Mouse (Mus musculus): ENCODE results near the gene Il25. TPM values are rescaled to one million over a fixed set of nuclear protein-coding genes. Genes with fewer than 3 reads are reported as not detected.

Il25 gene
- polyA plus RNA-seq, 1 experiment: not detected

GRCm38 (mm10) chr14:54913343-54913742 lies 19.2 kb upstream of the Il25 start:
- TF ChIP-seq CTCF (conservative IDR thresholded peaks at IDR 0.05; ENCODE audit: insufficient read depth, insufficient read length, low read depth, low read length) (no peak), POLR2A (IDR thresholded peaks at IDR 0.05; ENCODE audit: low read depth, low read length) (no peak)
- H3K4me3 ChIP-seq (ENCODE audit: insufficient read depth, low read depth, low read length): peak overlapping the region; percentile 93
- no peak overlapping the region for H3K27ac ChIP-seq (ENCODE audit: insufficient read depth, low read depth, low read length)
- WGBS: 28% methylated on average over 10 of the region's 10 CpGs
- 0 out of 2 replicates have a peak, but pooled peaks cover 3% of the 10 kb centered on the region for H3K4me1 ChIP-seq (ENCODE audit: control insufficient read depth, insufficient read depth, low read length)
- no peak for DNase-seq
- no peaks in the 10 kb centered on the region for H3K27me3 ChIP-seq (replicated peaks; ENCODE audit: control insufficient read depth, insufficient read depth, low read length)
- no peaks in the 10 kb centered on the region for H3K36me3 ChIP-seq (ENCODE audit: control insufficient read depth, insufficient read depth, low read length)

GRCm38 (mm10) chr14:54920076-54920685 lies 12.3 kb upstream of the Il25 start:
- H3K4me3 ChIP-seq (ENCODE audit: insufficient read depth, low read depth, low read length): no peak overlapping the region
- no peak overlapping the region for H3K27ac ChIP-seq (ENCODE audit: insufficient read depth, low read depth, low read length)

GRCm38 (mm10) chr14:54924641-54925348 lies 7.7 kb upstream of the Il25 start:
- Histone ChIP-seq H3K27ac (ENCODE audit: insufficient read depth, low read depth, low read length) (no peak overlapping the region), H3K4me3 (ENCODE audit: insufficient read depth, low read depth, low read length) (no peak overlapping the region), H3K4me1 (ENCODE audit: control insufficient read depth, insufficient read depth, low read length) (no peaks in the 10 kb centered on the region), H3K27me3 (replicated peaks; ENCODE audit: control insufficient read depth, insufficient read depth, low read length) (0 out of 2 replicates have a peak, but pooled peaks cover 1% of the 10 kb centered on the region), H3K36me3 (ENCODE audit: control insufficient read depth, insufficient read depth, low read length) (no peaks in the 10 kb centered on the region)
- TF ChIP-seq CTCF (conservative IDR thresholded peaks at IDR 0.05; ENCODE audit: insufficient read depth, insufficient read length, low read depth, low read length): no peak
- no peak for TF ChIP-seq POLR2A (IDR thresholded peaks at IDR 0.05; ENCODE audit: low read depth, low read length)
- peak; percentile 13 for DNase-seq
- whole genome bisulfite sequencing: 80% methylated on average over 7 of the region's 7 CpGs

More at GRCm38 (mm10) chr14:54920076-54920685, 12.3 kb upstream of the Il25 start:
- no peaks in the 10 kb centered on the region for H3K27me3 ChIP-seq (replicated peaks; ENCODE audit: control insufficient read depth, insufficient read depth, low read length)
- 70% methylated on average over 16 of the region's 16 CpGs for WGBS
- TF ChIP-seq CTCF (conservative IDR thresholded peaks at IDR 0.05; ENCODE audit: insufficient read depth, insufficient read length, low read depth, low read length) (no peak), POLR2A (IDR thresholded peaks at IDR 0.05; ENCODE audit: low read depth, low read length) (no peak)
- H3K36me3 ChIP-seq (ENCODE audit: control insufficient read depth, insufficient read depth, low read length): no peaks in the 10 kb centered on the region
- no peak for DNase-seq
- H3K4me1 ChIP-seq (ENCODE audit: control insufficient read depth, insufficient read depth, low read length): no peaks in the 10 kb centered on the region

- peak within 1 kb of the TSS; percentile 41 for H3K4me3 ChIP-seq (ENCODE audit: insufficient read depth, low read depth, low read length)
- no peak within 1 kb of the TSS for H3K27ac ChIP-seq (ENCODE audit: insufficient read depth, low read depth, low read length)
- TF ChIP-seq CTCF (conservative IDR thresholded peaks at IDR 0.05; ENCODE audit: insufficient read depth, insufficient read length, low read depth, low read length): no peak
- no peak for TF ChIP-seq POLR2A (IDR thresholded peaks at IDR 0.05; ENCODE audit: low read depth, low read length)
- H3K27me3 ChIP-seq (replicated peaks; ENCODE audit: control insufficient read depth, insufficient read depth, low read length): 0 out of 2 replicates have a peak, but pooled peaks cover 1% of the 10 kb centered on the region
- H3K36me3 ChIP-seq (ENCODE audit: control insufficient read depth, insufficient read depth, low read length): no peaks in the 10 kb centered on the region
- 12% methylated on average over 57 of the region's 57 CpGs for WGBS
- peak; percentile 61 for DNase-seq
- H3K4me1 ChIP-seq (ENCODE audit: control insufficient read depth, insufficient read depth, low read length): no peaks in the 10 kb centered on the region
Observed at GRCm38 (mm10) chr14:54925349-54926342, 6.8 kb upstream of the Il25 start, which contains the start of gene Efs. Gene Efs (minus strand): TSS chr14:54926126.

GRCm38 (mm10) chr14:54926401-54927158 lies 5.9 kb upstream of the Il25 start:
- Histone ChIP-seq H3K36me3 (ENCODE audit: control insufficient read depth, insufficient read depth, low read length) (no peaks in the 10 kb centered on the region), H3K4me1 (ENCODE audit: control insufficient read depth, insufficient read depth, low read length) (no peaks in the 10 kb centered on the region), H3K27ac (ENCODE audit: insufficient read depth, low read depth, low read length) (no peak overlapping the region), H3K4me3 (ENCODE audit: insufficient read depth, low read depth, low read length) (peak overlapping the region; percentile 41), H3K27me3 (replicated peaks; ENCODE audit: control insufficient read depth, insufficient read depth, low read length) (0 out of 2 replicates have a peak, but pooled peaks cover 1% of the 10 kb centered on the region)
- peak; percentile 26 for DNase-seq
- 4% methylated on average over 55 of the region's 58 CpGs for WGBS
- TF ChIP-seq POLR2A (IDR thresholded peaks at IDR 0.05; ENCODE audit: low read depth, low read length) (no peak), CTCF (conservative IDR thresholded peaks at IDR 0.05; ENCODE audit: insufficient read depth, insufficient read length, low read depth, low read length) (no peak)

GRCm38 (mm10) chr14:54927296-54927695 lies 5.2 kb upstream of the Il25 start:
- H3K27me3 ChIP-seq (replicated peaks; ENCODE audit: control insufficient read depth, insufficient read depth, low read length): 0 out of 2 replicates have a peak, but pooled peaks cover 1% of the 10 kb centered on the region
- H3K4me3 ChIP-seq (ENCODE audit: insufficient read depth, low read depth, low read length): no peak overlapping the region
- no peak overlapping the region for H3K27ac ChIP-seq (ENCODE audit: insufficient read depth, low read depth, low read length)
- H3K36me3 ChIP-seq (ENCODE audit: control insufficient read depth, insufficient read depth, low read length): no peaks in the 10 kb centered on the region
- no peak for DNase-seq
- 64% methylated on average over 7 of the region's 7 CpGs for whole genome bisulfite sequencing
- H3K4me1 ChIP-seq (ENCODE audit: control insufficient read depth, insufficient read depth, low read length): no peaks in the 10 kb centered on the region
- TF ChIP-seq CTCF (conservative IDR thresholded peaks at IDR 0.05; ENCODE audit: insufficient read depth, insufficient read length, low read depth, low read length) (no peak), POLR2A (IDR thresholded peaks at IDR 0.05; ENCODE audit: low read depth, low read length) (no peak)
